Mouse (Mus musculus): Measurements from ENCODE around the gene Gimap3. TPM values are rescaled to one million over a fixed set of nuclear protein-coding genes. Genes with fewer than 3 reads are reported as not detected.

The Gimap3 gene
- polyA plus RNA-seq, 1 experiment from 2014 or later = 0.19 TPM

GRCm38 (mm10) chr6:48740501-48741169, 30.0 kb downstream of the Gimap3 start:
- Histone ChIP-seq H3K9me3 (ENCODE audit: control insufficient read depth, low read length) (no peaks in the 10 kb centered on the region), H3K36me3 (ENCODE audit: control insufficient read depth, insufficient read depth, low read length) (no peaks in the 10 kb centered on the region), H3K4me2 (ENCODE audit: low read length) (peak overlapping the region; percentile 77), H3K4me1 (replicated peaks; ENCODE audit: control insufficient read depth, insufficient read depth, low read length) (peaks cover 8% of the 10 kb centered on the region; the same call in 1 of the 2 replicates), H3K27me3 (replicated peaks; ENCODE audit: control insufficient read depth, insufficient read depth, low read length) (peaks cover 16% of the 10 kb centered on the region), H3K4me3 (ENCODE audit: low read depth, low read length) (0 out of 2 replicates have a peak overlapping the region, but pooled peaks have one; percentile 10), H3K9ac (ENCODE audit: low read length) (no peak overlapping the region), H3K27ac (ENCODE audit: low read depth) (peak overlapping the region; percentile 74)
- DNase-seq (ENCODE audit: low spot score) (no peak), ATAC-seq (replicated peaks; ENCODE audit: low FRiP score, low TSS enrichment, low read depth) (no peak)
- WGBS = 57% methylated on average over 3 of the region's 3 CpGs

GRCm38 (mm10) chr6:48739780-48740055, 30.9 kb downstream of the Gimap3 start:
- peak overlapping the region; percentile 20; the same call in 1 of the 2 replicates for H3K4me3 ChIP-seq (ENCODE audit: low read depth, low read length)
- no peak overlapping the region for H3K9ac ChIP-seq (ENCODE audit: low read length)
- peaks cover 16% of the 10 kb centered on the region for H3K27me3 ChIP-seq (replicated peaks; ENCODE audit: control insufficient read depth, insufficient read depth, low read length)
- peak overlapping the region; percentile 12; the same call in 1 of the 2 replicates for H3K27ac ChIP-seq (ENCODE audit: low read depth)
- DNase-seq (ENCODE audit: low spot score) (no peak), ATAC-seq (replicated peaks; ENCODE audit: low FRiP score, low TSS enrichment, low read depth) (no peak)
- H3K9me3 ChIP-seq (ENCODE audit: control insufficient read depth, low read length) = no peaks in the 10 kb centered on the region
- H3K4me2 ChIP-seq (ENCODE audit: low read length) = peak overlapping the region; percentile 77
- 84% methylated on average over 3 of the region's 3 CpGs for WGBS
- H3K36me3 ChIP-seq (ENCODE audit: control insufficient read depth, insufficient read depth, low read length) = no peaks in the 10 kb centered on the region
- peaks cover 8% of the 10 kb centered on the region; the same call in 1 of the 2 replicates for H3K4me1 ChIP-seq (replicated peaks; ENCODE audit: control insufficient read depth, insufficient read depth, low read length)

GRCm38 (mm10) chr6:48738961-48739779, 31.5 kb downstream of the Gimap3 start, which contains the start of gene Gimap1:
Gene Gimap1 (plus strand): TSS chr6:48739054.
- WGBS = 69% methylated on average over 15 of the region's 15 CpGs
- ATAC-seq (replicated peaks; ENCODE audit: low FRiP score, low TSS enrichment, low read depth) (no peak), DNase-seq (ENCODE audit: low spot score) (no peak)
- H3K4me2 ChIP-seq (ENCODE audit: low read length) = peak within 1 kb of the TSS; percentile 77
- peaks cover 16% of the 10 kb centered on the region for H3K27me3 ChIP-seq (replicated peaks; ENCODE audit: control insufficient read depth, insufficient read depth, low read length)
- peak within 1 kb of the TSS; percentile 20; the same call in 1 of the 2 replicates for H3K4me3 ChIP-seq (ENCODE audit: low read depth, low read length)
- no peak within 1 kb of the TSS for H3K9ac ChIP-seq (ENCODE audit: low read length)
- no peaks in the 10 kb centered on the region for H3K9me3 ChIP-seq (ENCODE audit: control insufficient read depth, low read length)
- H3K36me3 ChIP-seq (ENCODE audit: control insufficient read depth, insufficient read depth, low read length) = no peaks in the 10 kb centered on the region
- peaks cover 8% of the 10 kb centered on the region; the same call in 1 of the 2 replicates for H3K4me1 ChIP-seq (replicated peaks; ENCODE audit: control insufficient read depth, insufficient read depth, low read length)
- H3K27ac ChIP-seq (ENCODE audit: low read depth) = peak within 1 kb of the TSS; percentile 12

GRCm38 (mm10) chr6:48737688-48738087, 33.0 kb downstream of the Gimap3 start:
- H3K4me2 ChIP-seq (ENCODE audit: low read length) = no peak overlapping the region
- WGBS = 93% methylated on average over 5 of the region's 5 CpGs
- no peak overlapping the region for H3K9ac ChIP-seq (ENCODE audit: low read length)
- DNase-seq (ENCODE audit: low spot score) (no peak), ATAC-seq (replicated peaks; ENCODE audit: low FRiP score, low TSS enrichment, low read depth) (no peak)
- no peaks in the 10 kb centered on the region for H3K36me3 ChIP-seq (ENCODE audit: control insufficient read depth, insufficient read depth, low read length)
- no peak overlapping the region for H3K4me3 ChIP-seq (ENCODE audit: low read depth, low read length)
- H3K9me3 ChIP-seq (ENCODE audit: control insufficient read depth, low read length) = no peaks in the 10 kb centered on the region
- no peak overlapping the region for H3K27ac ChIP-seq (ENCODE audit: low read depth)
- peaks cover 10% of the 10 kb centered on the region for H3K27me3 ChIP-seq (replicated peaks; ENCODE audit: control insufficient read depth, insufficient read depth, low read length)
- peaks cover 4% of the 10 kb centered on the region; the same call in 1 of the 2 replicates for H3K4me1 ChIP-seq (replicated peaks; ENCODE audit: control insufficient read depth, insufficient read depth, low read length)

- ATAC-seq (replicated peaks; ENCODE audit: low FRiP score, low TSS enrichment, low read depth) = no peak
- 73% methylated on average over 2 of the region's 2 CpGs for WGBS
Observed at GRCm38 (mm10) chr6:48737053-48737452, 33.6 kb downstream of the Gimap3 start.

GRCm38 (mm10) chr6:48733660-48734059, 37.0 kb downstream of the Gimap3 start:
- H3K36me3 ChIP-seq (ENCODE audit: control insufficient read depth, insufficient read depth, low read length) = no peaks in the 10 kb centered on the region
- no peaks in the 10 kb centered on the region for H3K9me3 ChIP-seq (ENCODE audit: control insufficient read depth, low read length)
- H3K4me2 ChIP-seq (ENCODE audit: low read length) = no peak overlapping the region
- no peaks in the 10 kb centered on the region for H3K4me1 ChIP-seq (replicated peaks; ENCODE audit: control insufficient read depth, insufficient read depth, low read length)
- H3K9ac ChIP-seq (ENCODE audit: low read length) = no peak overlapping the region
- ATAC-seq (replicated peaks; ENCODE audit: low FRiP score, low TSS enrichment, low read depth) = no peak
- DNase-seq (ENCODE audit: low spot score) = no peak
- H3K27me3 ChIP-seq (replicated peaks; ENCODE audit: control insufficient read depth, insufficient read depth, low read length) = no peaks in the 10 kb centered on the region
- no peak overlapping the region for H3K4me3 ChIP-seq (ENCODE audit: low read depth, low read length)
- 85% methylated on average over 1 of the region's 1 CpGs for WGBS
- H3K27ac ChIP-seq (ENCODE audit: low read depth) = no peak overlapping the region

More at GRCm38 (mm10) chr6:48737053-48737452, 33.6 kb downstream of the Gimap3 start:
- Histone ChIP-seq H3K4me1 (replicated peaks; ENCODE audit: control insufficient read depth, insufficient read depth, low read length) (no peaks in the 10 kb centered on the region), H3K27ac (ENCODE audit: low read depth) (no peak overlapping the region), H3K4me2 (ENCODE audit: low read length) (no peak overlapping the region), H3K9me3 (ENCODE audit: control insufficient read depth, low read length) (no peaks in the 10 kb centered on the region), H3K36me3 (ENCODE audit: control insufficient read depth, insufficient read depth, low read length) (no peaks in the 10 kb centered on the region), H3K4me3 (ENCODE audit: low read depth, low read length) (no peak overlapping the region), H3K9ac (ENCODE audit: low read length) (no peak overlapping the region), H3K27me3 (replicated peaks; ENCODE audit: control insufficient read depth, insufficient read depth, low read length) (0 out of 2 replicates have a peak, but pooled peaks cover 4% of the 10 kb centered on the region)
- no peak for DNase-seq (ENCODE audit: low spot score)

- ATAC-seq (replicated peaks; ENCODE audit: low FRiP score, low TSS enrichment, low read depth) (no peak), DNase-seq (ENCODE audit: low spot score) (no peak)
- Histone ChIP-seq H3K27me3 (replicated peaks; ENCODE audit: control insufficient read depth, insufficient read depth, low read length) (no peaks in the 10 kb centered on the region), H3K4me2 (ENCODE audit: low read length) (no peak overlapping the region), H3K27ac (ENCODE audit: low read depth) (no peak overlapping the region), H3K9me3 (ENCODE audit: control insufficient read depth, low read length) (no peaks in the 10 kb centered on the region), H3K4me1 (replicated peaks; ENCODE audit: control insufficient read depth, insufficient read depth, low read length) (no peaks in the 10 kb centered on the region), H3K4me3 (ENCODE audit: low read depth, low read length) (no peak overlapping the region), H3K36me3 (ENCODE audit: control insufficient read depth, insufficient read depth, low read length) (no peaks in the 10 kb centered on the region), H3K9ac (ENCODE audit: low read length) (no peak overlapping the region)
- 42% methylated on average over 8 of the region's 8 CpGs for WGBS
Observed at GRCm38 (mm10) chr6:48732864-48733304, 37.8 kb downstream of the Gimap3 start.

- no peak for ATAC-seq (replicated peaks; ENCODE audit: low FRiP score, low TSS enrichment, low read depth)
- H3K9ac ChIP-seq (ENCODE audit: low read length) = no peak overlapping the region
- 87% methylated on average over 5 of the region's 5 CpGs for WGBS
Observed at GRCm38 (mm10) chr6:48727761-48728160, 42.9 kb downstream of the Gimap3 start.

More at GRCm38 (mm10) chr6:48727761-48728160, 42.9 kb downstream of the Gimap3 start:
- Histone ChIP-seq H3K9me3 (ENCODE audit: control insufficient read depth, low read length) (no peaks in the 10 kb centered on the region), H3K4me2 (ENCODE audit: low read length) (no peak overlapping the region), H3K4me3 (ENCODE audit: low read depth, low read length) (no peak overlapping the region), H3K27ac (ENCODE audit: low read depth) (no peak overlapping the region), H3K4me1 (replicated peaks; ENCODE audit: control insufficient read depth, insufficient read depth, low read length) (peaks cover 10% of the 10 kb centered on the region), H3K27me3 (replicated peaks; ENCODE audit: control insufficient read depth, insufficient read depth, low read length) (no peaks in the 10 kb centered on the region), H3K36me3 (ENCODE audit: control insufficient read depth, insufficient read depth, low read length) (no peaks in the 10 kb centered on the region)
- DNase-seq (ENCODE audit: low spot score) = no peak
